Mouse (Mus musculus) megakaryocyte, adult 5-6 weeks (primary cell): ENCODE data around the gene Gm13128. TPM values are rescaled to one million over a fixed set of nuclear protein-coding genes. Genes with fewer than 3 reads are reported as not detected.
"Not testable (repeated sequence)": the region's sequence is repeated elsewhere in the genome, so short reads cannot be mapped to it uniquely, and the experiment has no call there.

Experiments used
- ATAC-seq: 2 replicates; pipeline ENCODE4 v1.8.0; 2016; ENCODE audit warnings: mild to moderate bottlenecking, inconsistent platforms; ENCODE audit not compliant: poor library complexity, severe bottlenecking
- total RNA-seq, 2 experiments: library from RNA; stranded (forward) in 1 of 2; stranded (reverse) in 1 of 2; fragments of 153-499, 151-499 nt in 1 of 2; fragments of 221-1000, 200-1000 nt in 1 of 2; gene quantifications; 2 replicates each; pipeline versions ENCODE4 v1.2.3 to v1.2.4; 2015 to 2017

The Gm13128 gene
- not detected in 2 replicates for total RNA-seq (2015)
- not detected in 2 replicates for total RNA-seq (2017)

- ATAC-seq = not testable (repeated sequence)
These were observed at the start of gene Gm13128 for GRCm38 (mm10) chr4:144329949-144330348. TSS of gene Gm13128 (plus strand) at chr4:144330249.

DNA sequence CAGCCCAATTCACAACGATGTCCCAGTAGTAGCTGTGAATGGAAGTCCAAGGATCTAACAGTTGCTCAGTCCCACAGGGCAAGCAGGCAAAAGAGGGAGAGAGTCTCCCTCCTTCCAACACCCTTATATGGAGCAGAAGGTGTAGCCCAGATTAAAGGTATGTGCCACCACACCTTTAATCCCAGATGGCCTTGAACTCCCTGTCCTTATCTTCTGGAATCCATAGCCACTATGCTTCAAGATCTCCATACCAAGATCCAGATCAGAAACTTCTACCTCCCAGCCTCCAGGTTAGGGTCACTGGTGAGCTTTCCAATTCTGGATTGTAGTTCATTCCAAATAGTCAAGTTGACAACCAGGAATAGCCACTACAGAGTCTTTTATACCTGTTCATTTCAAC lies 49.7 kb upstream of the Gm13128 start, which contains the start of gene Pramel5:
Pramel5 (minus strand) TSS at position 101 of the 400 bp plus-strand sequence.
- ATAC-seq = not testable (repeated sequence)

GRCm38 (mm10) chr4:144299414-144299813 lies 30.6 kb upstream of the Gm13128 start:
- not testable (repeated sequence) for ATAC-seq

GRCm38 (mm10) chr4:144312666-144313460 lies 17.2 kb upstream of the Gm13128 start:
- ATAC-seq = not testable (repeated sequence)

- ATAC-seq = not testable (repeated sequence)
These were observed 5.8 kb downstream of the Gm13128 start for GRCm38 (mm10) chr4:144335856-144336255.

- not testable (repeated sequence) for ATAC-seq
These were observed 27.6 kb downstream of the Gm13128 start, which contains the start of gene Gm13119 for GRCm38 (mm10) chr4:144357642-144358041. TSS of gene Gm13119 (plus strand) at chr4:144357942.

- no peak for ATAC-seq
These were observed 47.9 kb downstream of the Gm13128 start, which contains the start of gene Pramef20 for GRCm38 (mm10) chr4:144377911-144378310. TSS of gene Pramef20 (minus strand) at chr4:144377933.

Other genes with a start within 250 kb of the Gm13128 start
- not detected in 2 replicates for gene Gm13102, start 223.8 kb upstream of the Gm13128 start, total RNA-seq (2015)
- gene Gm13102, start 223.8 kb upstream of the Gm13128 start, total RNA-seq (2017) = not detected in 2 replicates
- gene Oog3, start 167.6 kb upstream of the Gm13128 start, total RNA-seq (2015) = not detected in 2 replicates
- gene Oog3, start 167.6 kb upstream of the Gm13128 start, total RNA-seq (2017) = not detected in 2 replicates
- not detected in 2 replicates for gene Oog2, start 139.5 kb upstream of the Gm13128 start, total RNA-seq (2015)
- not detected in 2 replicates for gene Oog2, start 139.5 kb upstream of the Gm13128 start, total RNA-seq (2017)
- not detected in 2 replicates for gene C87977, start 116.9 kb upstream of the Gm13128 start, total RNA-seq (2015)
- not detected in 2 replicates for gene C87977, start 116.9 kb upstream of the Gm13128 start, total RNA-seq (2017)
- gene Pramel5, start 49.8 kb upstream of the Gm13128 start, total RNA-seq (2015) = not detected in 2 replicates
- gene Pramel5, start 49.8 kb upstream of the Gm13128 start, total RNA-seq (2017) = not detected in 2 replicates
- gene Gm13119, start 27.7 kb downstream of the Gm13128 start, total RNA-seq (2015) = not detected in 2 replicates
- not detected in 2 replicates for gene Gm13119, start 27.7 kb downstream of the Gm13128 start, total RNA-seq (2017)
- gene Pramef20, start 47.7 kb downstream of the Gm13128 start, total RNA-seq (2015) = not detected in 2 replicates
- gene Pramef20, start 47.7 kb downstream of the Gm13128 start, total RNA-seq (2017) = not detected in 2 replicates
- not detected in 2 replicates for gene Pramef12, start 78.2 kb downstream of the Gm13128 start, total RNA-seq (2015)
- gene Pramef12, start 78.2 kb downstream of the Gm13128 start, total RNA-seq (2017) = not detected in 2 replicates
- not detected in 2 replicates for gene 1700012P22Rik, start 108.5 kb downstream of the Gm13128 start, total RNA-seq (2015)
- not detected in 2 replicates for gene 1700012P22Rik, start 108.5 kb downstream of the Gm13128 start, total RNA-seq (2017)
- not detected in 2 replicates for gene Gm9944, start 123.1 kb downstream of the Gm13128 start, total RNA-seq (2015)
- not detected in 2 replicates for gene Gm9944, start 123.1 kb downstream of the Gm13128 start, total RNA-seq (2017)
- gene Aadacl3, start 133.5 kb downstream of the Gm13128 start, total RNA-seq (2015) = not detected in 2 replicates
- gene Aadacl3, start 133.5 kb downstream of the Gm13128 start, total RNA-seq (2017) = not detected in 2 replicates
- gene 9430007A20Rik, start 189.6 kb downstream of the Gm13128 start, total RNA-seq (2015) = not detected in 2 replicates
- not detected in 2 replicates for gene 9430007A20Rik, start 189.6 kb downstream of the Gm13128 start, total RNA-seq (2017)
- not detected in 2 replicates for gene Gm13124, start 234.9 kb downstream of the Gm13128 start, total RNA-seq (2015)
- gene Gm13124, start 234.9 kb downstream of the Gm13128 start, total RNA-seq (2017) = not detected in 2 replicates